Mouse (Mus musculus): ENCODE results near the gene Capn13. TPM values are rescaled to one million over a fixed set of nuclear protein-coding genes. Genes with fewer than 3 reads are reported as not detected.

Gene Capn13
- total RNA-seq, 4 experiments from 2014 or later: not detected

GRCm38 (mm10) chr17:73343632-73344390 is 56.9 kb downstream of the Capn13 start:
- no peak for DNase-seq (ENCODE audit: low spot score in 2 of 2)

GRCm38 (mm10) chr17:73342673-73343072 is 58.0 kb downstream of the Capn13 start:
- no peak for DNase-seq (ENCODE audit: low spot score in 2 of 2)

GRCm38 (mm10) chr17:73329071-73329470 is 71.6 kb downstream of the Capn13 start:
- DNase-seq (ENCODE audit: low spot score in 2 of 2): no peak

GRCm38 (mm10) chr17:73325314-73325713 is 75.4 kb downstream of the Capn13 start:
- no peak for DNase-seq (ENCODE audit: low spot score in 2 of 2)

- no peak for DNase-seq (ENCODE audit: low spot score in 2 of 2)
These were observed 75.9 kb downstream of the Capn13 start for GRCm38 (mm10) chr17:73324732-73325131.

- no peak for DNase-seq (ENCODE audit: low spot score in 2 of 2)
These were observed 76.7 kb downstream of the Capn13 start for GRCm38 (mm10) chr17:73323981-73324380.

GRCm38 (mm10) chr17:73314786-73315185 is 85.9 kb downstream of the Capn13 start:
- DNase-seq (ENCODE audit: low spot score in 2 of 2): no peak

GRCm38 (mm10) chr17:73311491-73311890 is 89.2 kb downstream of the Capn13 start:
- no peak for DNase-seq (ENCODE audit: low spot score in 2 of 2)

- DNase-seq (ENCODE audit: low spot score in 2 of 2): no peak
These were observed 92.0 kb downstream of the Capn13 start for GRCm38 (mm10) chr17:73308691-73309090.

GRCm38 (mm10) chr17:73306626-73307025 is 94.0 kb downstream of the Capn13 start:
- DNase-seq (ENCODE audit: low spot score in 2 of 2): no peak

- DNase-seq (ENCODE audit: low spot score in 2 of 2): peak in 1 of 2 experiments; percentile 59
These were observed 95.0 kb downstream of the Capn13 start for GRCm38 (mm10) chr17:73305622-73306021.

- no peak for DNase-seq (ENCODE audit: low spot score in 2 of 2)
These were observed 96.4 kb downstream of the Capn13 start for GRCm38 (mm10) chr17:73304086-73304812.

- no peak for DNase-seq (ENCODE audit: low spot score in 2 of 2)
These were observed 97.0 kb downstream of the Capn13 start for GRCm38 (mm10) chr17:73303676-73304075.

- peak in 1 of 2 experiments; percentile 80 for DNase-seq (ENCODE audit: low spot score in 2 of 2)
These were observed 97.4 kb downstream of the Capn13 start for GRCm38 (mm10) chr17:73303217-73303616.

GRCm38 (mm10) chr17:73302104-73302503 is 98.6 kb downstream of the Capn13 start:
- DNase-seq (ENCODE audit: low spot score in 2 of 2): peak; percentile 46 to 78

GRCm38 (mm10) chr17:73301258-73302050 is 99.2 kb downstream of the Capn13 start:
- peak; percentile 56 to 75 for DNase-seq (ENCODE audit: low spot score in 2 of 2)

GRCm38 (mm10) chr17:73300147-73300880 is 100.4 kb downstream of the Capn13 start:
- no peak for DNase-seq (ENCODE audit: low spot score in 2 of 2)

- no peak for DNase-seq (ENCODE audit: low spot score in 2 of 2)
These were observed 101.7 kb downstream of the Capn13 start for GRCm38 (mm10) chr17:73298981-73299380.

- DNase-seq (ENCODE audit: low spot score in 2 of 2): peak; percentile 44 to 68
These were observed 103.8 kb downstream of the Capn13 start for GRCm38 (mm10) chr17:73296855-73297254.

GRCm38 (mm10) chr17:73293237-73293636 is 107.4 kb downstream of the Capn13 start:
- no peak for DNase-seq (ENCODE audit: low spot score in 2 of 2)

- no peak for DNase-seq (ENCODE audit: low spot score in 2 of 2)
These were observed 116.4 kb downstream of the Capn13 start for GRCm38 (mm10) chr17:73284301-73284700.
